Mouse (Mus musculus) liver, embryonic 14.5 days (tissue): ENCODE results near the gene Mindy4b-ps.

Source experiments
- CTCF ChIP-seq: IDR thresholded peaks from 2 replicates; pipeline ENCODE4 v1.5.1; 2016; ENCODE audit warnings: antibody characterized with exemption, low read depth, control low read depth
- EP300 ChIP-seq: IDR thresholded peaks from 2 replicates; pipeline ENCODE4 v1.6.1; 2016; ENCODE audit warnings: antibody characterized with exemption, low read depth

DNA sequence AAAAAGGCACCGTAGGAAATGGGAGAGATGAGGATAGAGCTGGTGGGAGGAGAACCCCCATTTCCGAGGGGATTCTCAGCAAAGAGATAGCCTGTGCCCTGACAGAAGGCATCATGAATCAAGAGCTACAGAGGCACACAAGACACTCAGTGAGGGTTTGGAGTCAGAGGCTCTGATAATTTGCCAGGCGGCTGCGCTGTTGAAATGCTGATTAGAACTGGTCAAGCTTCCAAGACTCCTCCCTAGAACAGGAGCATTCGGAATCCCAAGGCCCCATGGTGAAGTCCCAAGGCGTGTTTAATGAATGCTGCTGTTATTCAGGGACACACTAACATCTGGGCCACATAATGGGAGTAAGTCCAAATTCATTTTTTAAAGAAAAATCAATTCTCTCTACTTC lies 4.8 kb downstream of the Mindy4b-ps start:
- TF ChIP-seq EP300: no peak
- TF ChIP-seq CTCF: no peak
